Mouse (Mus musculus) monocyte, adult 59 days (primary cell): ENCODE data around the gene Krr1. TPM values are rescaled to one million over a fixed set of nuclear protein-coding genes. Genes with fewer than 3 reads are reported as not detected.

Experiments used
- total RNA-seq, 2 experiments: library from RNA; stranded (reverse); gene quantifications; one replicate each; pipeline ENCODE4 v1.2.4; 2023

Krr1 gene
- 10 to 100 TPM; 29.6 to 33.3 TPM for total RNA-seq

DNA sequence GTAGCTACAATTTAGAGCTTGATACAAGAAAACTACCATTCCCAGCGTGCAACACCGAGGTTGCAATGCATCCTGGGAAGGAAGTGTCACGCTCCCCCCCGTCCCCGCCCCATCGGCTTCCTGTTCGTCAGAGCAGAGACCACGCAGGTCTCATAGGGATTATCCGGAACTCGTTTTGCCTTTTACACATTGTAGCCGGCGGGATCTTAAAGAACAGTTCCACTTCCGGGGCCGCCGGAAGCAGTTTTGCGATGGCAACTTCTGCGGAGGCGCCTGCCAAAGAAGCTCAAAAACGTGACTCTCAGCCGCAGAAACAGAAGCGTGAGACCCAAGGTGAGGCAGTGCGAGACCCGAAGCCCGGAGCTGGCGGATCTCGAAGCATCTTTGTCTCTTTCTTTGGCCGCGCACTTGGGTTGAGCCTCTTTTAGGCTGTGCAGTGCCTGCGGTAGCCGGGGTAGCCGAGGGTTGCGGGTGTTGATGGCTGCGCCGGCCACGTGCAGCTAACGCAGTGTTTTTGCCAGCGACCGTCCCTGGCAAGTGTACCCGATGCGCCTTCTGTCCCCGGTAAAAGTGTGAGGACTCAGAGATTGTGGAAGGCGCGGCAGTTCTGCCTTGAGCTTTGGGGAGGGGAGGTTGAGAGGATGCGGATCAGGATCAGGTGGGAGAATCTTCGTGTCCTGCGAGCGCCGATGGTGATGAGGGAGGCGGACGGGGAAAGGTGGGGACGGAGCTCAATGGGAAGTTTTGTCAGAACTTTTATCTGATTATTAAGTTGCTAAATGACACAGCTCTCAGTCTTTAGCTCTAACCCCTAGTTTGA is at the start of gene Krr1:
Gene Krr1 (plus strand): TSS at position 123 of the 820 bp plus-strand sequence.

DNA sequence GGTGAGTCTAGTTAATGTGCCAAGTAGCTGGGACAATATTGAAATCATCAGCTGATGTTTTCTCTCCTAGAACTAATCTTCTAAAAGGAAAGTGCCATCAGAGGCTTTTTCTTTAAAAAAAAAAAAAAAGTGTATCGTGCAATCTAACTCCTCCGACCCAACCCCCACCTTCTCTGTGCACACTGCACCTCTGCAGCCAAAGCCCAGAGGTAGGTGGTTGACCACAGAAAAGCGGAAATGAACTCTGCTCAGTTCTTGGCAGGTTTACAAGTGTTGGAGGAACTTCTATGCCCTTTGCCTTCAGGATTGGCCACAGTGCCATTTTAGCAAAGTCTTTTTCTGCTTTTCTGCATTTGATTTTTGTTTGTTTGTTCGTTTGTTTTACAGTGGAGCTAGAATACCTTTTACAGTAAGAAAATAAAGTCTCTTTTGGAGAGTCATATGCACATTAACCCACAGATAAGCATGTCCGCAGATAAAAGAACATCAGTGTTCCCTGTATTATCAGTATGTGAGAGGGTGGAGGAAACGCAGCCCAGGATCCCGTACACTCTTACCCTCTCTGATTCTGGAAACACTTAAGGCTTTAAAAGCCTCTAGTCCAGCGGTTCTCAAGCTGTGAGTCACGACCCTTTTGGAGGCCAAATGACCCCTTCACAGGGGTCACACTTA is 30.2 kb downstream of the Krr1 start, which contains the start of gene Glipr1:
Gene Glipr1 (minus strand): TSS at position 88 of the 672 bp plus-strand sequence.

Other genes with a start within 250 kb of the Krr1 start
- gene Glipr1, start 30.0 kb downstream of the Krr1 start, total RNA-seq: 100 to 1,000 TPM; 137 to 164 TPM
- gene Glipr1l1, start 87.5 kb downstream of the Krr1 start, total RNA-seq: not detected
- gene Glipr1l2, start 110.7 kb downstream of the Krr1 start, total RNA-seq: not detected
- not detected for gene Glipr1l3, start 187.7 kb downstream of the Krr1 start, total RNA-seq
- not detected for gene Caps2, start 191.0 kb downstream of the Krr1 start, total RNA-seq